Mouse (Mus musculus) limb, embryonic 11.5 days (tissue): Measurements from ENCODE around the gene Rgn. TPM values are rescaled to one million over a fixed set of nuclear protein-coding genes. Genes with fewer than 3 reads are reported as not detected.

Experiments
- ATAC-seq: fragments of 200-750 bp; cut with Nextera tagmentation; 2 replicates; pipeline ENCODE4 v1.8.0; 2017; ENCODE audit warnings: low read depth; ENCODE audit not compliant: insufficient number of reproducible peaks, low FRiP score, low TSS enrichment
- DNase-seq: peaks from one replicate; pipeline ENCODE4 v3.0.0-alpha.2; 2015; ENCODE audit warnings: low spot score
- H3K27ac ChIP-seq: fragments of 300-500 bp; sonication (generic); replicated peaks from 2 replicates; pipeline ENCODE4 v1.5.1; 2014; ENCODE audit warnings: low read depth, mild to moderate bottlenecking, low read length
- H3K27me3 ChIP-seq: fragments of 300-500 bp; sonication (generic); 2 replicates; pipeline ENCODE4 v1.6.1; 2014; ENCODE audit warnings: mild to moderate bottlenecking, low read length, mixed read lengths; ENCODE audit not compliant: control insufficient read depth, insufficient read depth
- H3K36me3 ChIP-seq: fragments of 300-500 bp; sonication (generic); 2 replicates; pipeline ENCODE4 v1.6.1; 2014; ENCODE audit warnings: mild to moderate bottlenecking, low read length, moderate library complexity, mixed read lengths; ENCODE audit not compliant: control insufficient read depth, insufficient read depth
- H3K4me1 ChIP-seq: fragments of 300-500 bp; sonication (generic); 2 replicates; pipeline ENCODE4 v1.6.1; 2014; ENCODE audit warnings: low read length, mixed read lengths; ENCODE audit not compliant: control insufficient read depth, insufficient read depth
- H3K4me2 ChIP-seq: fragments of 300-500 bp; sonication (generic); 2 replicates; pipeline ENCODE4 v1.6.1; 2014; ENCODE audit warnings: low read depth, mild to moderate bottlenecking, moderate library complexity; ENCODE audit not compliant: severe bottlenecking
- H3K4me3 ChIP-seq: fragments of 300-500 bp; sonication (generic); 2 replicates; pipeline ENCODE4 v1.5.1; 2014; ENCODE audit warnings: low read depth, low read length
- H3K9ac ChIP-seq: fragments of 300-500 bp; sonication (generic); 2 replicates; pipeline ENCODE4 v1.6.1; 2014; ENCODE audit warnings: mild to moderate bottlenecking, low read length
- H3K9me3 ChIP-seq: fragments of 300-500 bp; sonication (generic); 2 replicates; pipeline ENCODE4 v1.6.1; 2016; ENCODE audit warnings: low read length; ENCODE audit not compliant: control insufficient read depth
- WGBS: fragments of 180-500 bp; shearing (Covaris S2); extraction: QIAGEN DNeasy Blood & Tissue Kit; methylation state at CpG from one replicate; pipeline ENCODE4 v1.1.7; 2014; 5-methylcytosine and 5-hydroxymethylcytosine counted together
- polyA plus RNA-seq: library from polyadenylated mRNA; unstranded; fragments of >200 nt; fragmentation: Nextera tagmentation; extraction: Ambion mirVana; gene quantifications from 2 replicates; pipeline ENCODE4 v1.2.1, GENCODE M21; 2014

The Rgn gene
- 0.18 TPM in 1 of 2 replicates, not detected in the other for polyA plus RNA-seq

DNA sequence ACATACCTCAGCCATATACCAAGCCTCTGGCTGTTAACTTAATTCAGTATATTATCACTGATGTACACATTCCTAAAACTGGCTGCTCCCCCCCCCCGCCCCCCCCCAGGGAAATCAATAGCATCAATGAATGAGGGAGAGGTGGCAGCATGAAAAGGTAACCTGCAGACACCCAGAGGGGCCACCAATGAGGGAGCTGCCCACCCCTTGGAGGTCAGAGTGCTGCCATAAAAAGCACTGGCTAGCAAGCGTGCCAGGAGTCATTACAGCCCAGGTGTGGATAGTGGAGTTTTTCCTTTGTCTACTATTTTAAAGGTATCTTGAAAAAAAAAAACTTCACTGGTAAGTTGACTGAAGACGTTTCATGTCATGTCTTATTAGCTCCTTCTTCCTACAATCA is at the start of gene Rgn:
Gene Rgn (plus strand): TSS at position 256 of the 400 bp plus-strand sequence.
- no peak for ATAC-seq
- Histone ChIP-seq H3K4me3 (no peak within 1 kb of the TSS), H3K36me3 (no peaks in the 10 kb centered on the region), H3K4me2 (peak within 1 kb of the TSS; percentile 41; the same call in 1 of the 2 replicates), H3K9me3 (no peaks in the 10 kb centered on the region), H3K9ac (no peak within 1 kb of the TSS), H3K27me3 (no peaks in the 10 kb centered on the region), H3K27ac (no peak within 1 kb of the TSS), H3K4me1 (no peaks in the 10 kb centered on the region)
- DNase-seq = no peak
- 52% methylated on average over 3 of the region's 3 CpGs for WGBS

DNA sequence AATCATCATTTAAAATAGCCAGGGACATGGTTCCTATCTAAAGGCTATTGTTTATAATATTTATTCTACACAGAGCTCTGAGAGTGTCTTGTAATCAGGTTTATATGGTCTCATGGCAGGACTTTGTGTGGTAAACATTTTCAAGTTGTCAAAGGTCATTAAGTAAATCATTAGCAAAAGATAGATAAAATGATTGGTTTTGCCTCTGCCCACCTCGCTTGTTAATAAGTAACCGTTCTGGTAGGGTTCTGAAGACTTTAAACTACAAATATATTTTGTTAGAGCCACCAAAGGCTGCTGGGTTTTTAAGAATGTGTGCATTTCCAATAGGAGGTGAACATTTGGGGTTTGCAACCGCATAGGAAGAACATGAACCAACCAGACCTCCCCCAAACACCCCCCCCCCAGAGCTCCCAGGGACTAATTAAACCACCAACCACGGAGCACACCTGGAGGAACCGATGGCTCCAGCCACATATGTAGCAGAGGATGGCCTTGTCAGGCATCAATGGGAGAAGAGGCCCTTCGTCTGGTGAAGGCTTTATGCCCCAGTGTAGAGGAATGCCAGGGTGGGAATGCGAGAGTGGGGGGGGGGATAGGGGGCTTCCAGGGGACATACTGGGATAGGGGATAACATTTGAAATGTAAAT is 29.2 kb upstream of the Rgn start:
- H3K4me2 ChIP-seq = no peak overlapping the region
- no peak overlapping the region for H3K4me3 ChIP-seq
- no peak overlapping the region for H3K27ac ChIP-seq
- no peaks in the 10 kb centered on the region for H3K4me1 ChIP-seq
- H3K36me3 ChIP-seq = no peaks in the 10 kb centered on the region; the same call in 1 of the 2 replicates
- ATAC-seq = no peak
- no peak overlapping the region for H3K9ac ChIP-seq
- no peak for DNase-seq
- no peaks in the 10 kb centered on the region for H3K9me3 ChIP-seq
- WGBS = 72% methylated on average over 7 of the region's 7 CpGs
- no peaks in the 10 kb centered on the region for H3K27me3 ChIP-seq

- Histone ChIP-seq H3K9me3 (no peaks in the 10 kb centered on the region), H3K4me1 (no peaks in the 10 kb centered on the region), H3K4me3 (no peak overlapping the region), H3K4me2 (no peak overlapping the region), H3K9ac (no peak overlapping the region), H3K27me3 (no peaks in the 10 kb centered on the region), H3K36me3 (no peaks in the 10 kb centered on the region; the same call in 1 of the 2 replicates), H3K27ac (no peak overlapping the region)
- ATAC-seq (no peak), DNase-seq (no peak)
Observed at GRCm38 (mm10) chrX:20521578-20521977, 28.0 kb upstream of the Rgn start.

DNA sequence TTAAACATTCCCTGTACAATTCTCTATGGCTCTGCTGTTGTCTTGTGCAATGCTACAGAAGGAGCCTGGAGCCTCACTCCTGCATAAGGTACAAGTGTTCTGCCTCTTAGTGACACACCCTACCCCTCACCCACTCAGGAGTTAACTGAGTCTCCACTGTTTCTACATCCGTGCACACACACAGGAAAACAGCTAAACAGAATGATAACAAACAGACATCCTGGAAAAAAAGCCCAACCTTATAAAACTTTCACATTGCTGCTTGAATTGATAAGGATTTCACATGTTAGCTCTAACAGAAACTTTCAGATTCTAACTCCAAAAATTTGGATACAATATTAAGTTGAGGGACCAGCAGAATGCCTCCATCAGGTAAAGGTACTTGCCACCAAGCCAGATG is 17.0 kb upstream of the Rgn start:
- no peak overlapping the region for H3K9ac ChIP-seq
- no peaks in the 10 kb centered on the region for H3K4me1 ChIP-seq
- no peaks in the 10 kb centered on the region for H3K36me3 ChIP-seq
- no peak for DNase-seq
- 71% methylated on average over 1 of the region's 1 CpGs for WGBS
- no peak overlapping the region for H3K4me3 ChIP-seq
- no peak for ATAC-seq
- no peak overlapping the region for H3K27ac ChIP-seq
- no peaks in the 10 kb centered on the region for H3K27me3 ChIP-seq
- H3K9me3 ChIP-seq = no peaks in the 10 kb centered on the region
- H3K4me2 ChIP-seq = no peak overlapping the region

GRCm38 (mm10) chrX:20543867-20544266 is 5.7 kb upstream of the Rgn start:
- no peak overlapping the region for H3K4me2 ChIP-seq
- H3K4me1 ChIP-seq = no peaks in the 10 kb centered on the region
- DNase-seq (no peak), ATAC-seq (no peak)
- H3K27ac ChIP-seq = no peak overlapping the region
- H3K9me3 ChIP-seq = no peaks in the 10 kb centered on the region
- H3K9ac ChIP-seq = no peak overlapping the region
- no peaks in the 10 kb centered on the region for H3K36me3 ChIP-seq
- WGBS = 77% methylated on average over 3 of the region's 3 CpGs
- no peak overlapping the region for H3K4me3 ChIP-seq
- no peaks in the 10 kb centered on the region for H3K27me3 ChIP-seq

GRCm38 (mm10) chrX:20547609-20548008 is 2.0 kb upstream of the Rgn start:
- H3K4me2 ChIP-seq = peak overlapping the region; percentile 41; the same call in 1 of the 2 replicates
- no peak overlapping the region for H3K4me3 ChIP-seq
- no peaks in the 10 kb centered on the region for H3K27me3 ChIP-seq
- ATAC-seq (no peak), DNase-seq (no peak)
- no peaks in the 10 kb centered on the region for H3K9me3 ChIP-seq
- WGBS = 67% methylated on average over 5 of the region's 5 CpGs
- H3K4me1 ChIP-seq = no peaks in the 10 kb centered on the region
- no peak overlapping the region for H3K27ac ChIP-seq
- H3K9ac ChIP-seq = no peak overlapping the region
- H3K36me3 ChIP-seq = no peaks in the 10 kb centered on the region

DNA sequence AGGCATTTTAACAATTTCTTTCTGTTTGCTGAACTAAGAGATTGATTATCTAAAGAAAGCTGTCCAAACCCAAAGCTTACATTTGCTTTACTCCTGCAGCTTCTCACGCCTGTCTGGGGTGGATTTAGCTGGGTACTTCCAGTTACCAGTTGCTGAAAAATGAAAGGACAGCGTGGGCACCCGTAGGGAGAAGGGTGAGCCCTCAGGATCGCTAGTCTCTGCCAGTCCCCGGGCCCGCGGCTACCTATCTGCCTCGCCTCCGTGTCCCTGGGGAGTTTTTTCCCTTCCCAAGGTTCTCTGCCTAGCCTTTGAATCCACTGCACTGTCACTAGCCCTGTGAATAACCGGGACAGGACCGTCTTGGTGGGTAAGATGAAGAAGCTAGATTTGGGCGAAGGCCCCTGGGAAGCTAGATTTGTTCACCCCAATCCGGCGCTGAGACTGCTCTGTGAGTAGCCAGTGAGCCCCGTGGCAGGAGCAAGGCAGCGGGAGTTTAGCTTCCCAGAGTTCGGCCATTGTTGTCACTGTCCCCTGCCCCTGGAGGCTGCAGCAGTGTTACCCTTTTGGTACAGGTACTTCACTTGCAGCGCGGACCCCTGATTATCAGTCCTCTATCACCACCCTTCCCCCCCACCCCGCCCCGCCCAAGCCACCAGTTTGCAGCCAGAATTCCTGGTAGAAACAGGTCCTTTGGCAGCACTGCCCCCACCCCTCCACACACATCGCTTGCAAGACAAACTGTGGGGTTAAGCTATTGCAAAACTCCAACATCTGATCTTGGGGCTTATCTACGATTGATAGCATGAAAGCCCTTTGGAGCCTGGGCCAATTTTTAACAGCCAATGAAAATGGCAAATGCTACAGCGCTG is 1.3 kb upstream of the Rgn start:
- Histone ChIP-seq H3K9me3 (no peaks in the 10 kb centered on the region), H3K27me3 (no peaks in the 10 kb centered on the region), H3K27ac (no peak overlapping the region), H3K9ac (peak overlapping the region; percentile 34), H3K4me3 (0 out of 2 replicates have a peak overlapping the region, but pooled peaks have one; percentile 14), H3K4me1 (no peaks in the 10 kb centered on the region), H3K36me3 (no peaks in the 10 kb centered on the region), H3K4me2 (peak overlapping the region; percentile 41)
- DNase-seq = peak; percentile 26
- WGBS = 29% methylated on average over 24 of the region's 24 CpGs
- no peak for ATAC-seq

DNA sequence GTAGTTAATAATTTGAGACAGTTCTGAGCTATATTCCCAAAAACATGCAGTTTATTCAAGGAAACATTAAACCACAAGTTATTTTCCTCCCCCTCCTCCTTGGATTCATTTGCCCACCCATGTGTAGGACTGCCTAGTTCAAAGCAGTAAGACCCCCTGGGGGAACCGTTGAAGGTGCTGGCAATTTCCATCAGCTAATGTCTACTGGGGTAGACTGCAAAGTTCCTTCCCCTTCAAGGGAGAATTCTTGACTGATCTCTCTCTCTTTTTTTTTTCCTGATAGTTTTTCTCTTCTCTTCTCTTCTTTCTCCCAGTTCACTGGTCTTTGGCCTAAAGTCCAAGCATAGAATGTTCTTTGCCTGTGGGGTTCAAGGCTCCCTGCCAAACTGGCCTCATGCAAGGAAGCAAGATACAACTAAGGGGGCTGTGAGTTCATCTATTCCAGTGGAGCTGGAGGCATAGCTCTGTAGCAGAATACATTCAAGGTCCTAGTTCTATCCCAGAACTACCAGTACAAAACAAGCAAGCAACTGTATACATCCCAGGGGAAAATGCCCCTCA is 627 bp upstream of the Rgn start:
- H3K4me2 ChIP-seq = no peak overlapping the region
- no peak overlapping the region for H3K27ac ChIP-seq
- H3K9me3 ChIP-seq = no peaks in the 10 kb centered on the region
- no peaks in the 10 kb centered on the region for H3K4me1 ChIP-seq
- H3K27me3 ChIP-seq = no peaks in the 10 kb centered on the region
- no peak overlapping the region for H3K9ac ChIP-seq
- WGBS = 38% methylated on average over 1 of the region's 1 CpGs
- no peaks in the 10 kb centered on the region for H3K36me3 ChIP-seq
- ATAC-seq = no peak
- no peak for DNase-seq
- no peak overlapping the region for H3K4me3 ChIP-seq
